Mouse (Mus musculus) lung, postnatal 0 days (tissue): ENCODE data around the gene Pawr. TPM values are rescaled to one million over a fixed set of nuclear protein-coding genes. Genes with fewer than 3 reads are reported as not detected.

Experiments used
- ATAC-seq: fragments of 200-750 bp; cut with Nextera tagmentation; 2 replicates; pipeline ENCODE4 v1.8.0; 2017; ENCODE audit warnings: moderate library complexity
- DNase-seq: peaks from one replicate; pipeline ENCODE4 v3.0.0-alpha.2; 2016; ENCODE audit warnings: low spot score
- H3K27ac ChIP-seq: fragments of 300-500 bp; sonication (generic); 2 replicates; pipeline ENCODE4 v1.5.1; 2014; ENCODE audit warnings: antibody characterized with exemption, mild to moderate bottlenecking, low read length, mixed read lengths
- H3K27me3 ChIP-seq: fragments of 300-500 bp; sonication (generic); replicated peaks from 2 replicates; pipeline ENCODE4 v1.6.1; 2014; ENCODE audit warnings: low read length, mixed read lengths; ENCODE audit not compliant: insufficient read depth
- H3K36me3 ChIP-seq: fragments of 300-500 bp; sonication (generic); 2 replicates; pipeline ENCODE4 v1.6.1; 2014; ENCODE audit warnings: low read length, mixed read lengths; ENCODE audit not compliant: insufficient read depth
- H3K4me1 ChIP-seq: fragments of 300-500 bp; sonication (generic); 2 replicates; pipeline ENCODE4 v1.6.1; 2014; ENCODE audit warnings: antibody characterized with exemption, low read depth, low read length, mixed read lengths; ENCODE audit not compliant: insufficient read depth
- H3K4me2 ChIP-seq: fragments of 300-500 bp; sonication (generic); replicated peaks from 2 replicates; pipeline ENCODE4 v1.6.1; 2014; ENCODE audit warnings: low read depth, mild to moderate bottlenecking, low read length, moderate library complexity, mixed read lengths
- H3K4me3 ChIP-seq: fragments of 300-500 bp; sonication (generic); 2 replicates; pipeline ENCODE4 v1.5.1; 2014; ENCODE audit warnings: low read depth, low read length
- H3K9ac ChIP-seq: fragments of 300-500 bp; sonication (generic); replicated peaks from 2 replicates; pipeline ENCODE4 v1.6.1; 2014; ENCODE audit warnings: low read depth, mild to moderate bottlenecking
- H3K9me3 ChIP-seq: fragments of 300-500 bp; sonication (generic); 2 replicates; pipeline ENCODE4 v1.6.1; 2016; ENCODE audit warnings: low read length, mixed read lengths
- CTCF ChIP-seq: IDR thresholded peaks from 2 replicates; pipeline ENCODE4 v1.5.1; 2016; ENCODE audit warnings: antibody characterized with exemption, mild to moderate bottlenecking
- EP300 ChIP-seq: IDR thresholded peaks from 2 replicates; pipeline ENCODE4 v1.6.1; 2016; ENCODE audit warnings: antibody characterized with exemption, mild to moderate bottlenecking, control low read depth
- WGBS: fragments of 180-500 bp; shearing (Covaris S2); extraction: QIAGEN DNeasy Blood & Tissue Kit; methylation state at CpG from one replicate; pipeline ENCODE4 v1.1.7; 2014; 5-methylcytosine and 5-hydroxymethylcytosine counted together
- polyA plus RNA-seq: library from polyadenylated mRNA; unstranded; fragments of >200 nt; fragmentation: Nextera tagmentation; extraction: Ambion mirVana; gene quantifications from 2 replicates; pipeline ENCODE4 v1.2.1, GENCODE M21; 2015

Pawr gene
- polyA plus RNA-seq, 1 experiment from 2014 or later = 15.3 TPM

DNA sequence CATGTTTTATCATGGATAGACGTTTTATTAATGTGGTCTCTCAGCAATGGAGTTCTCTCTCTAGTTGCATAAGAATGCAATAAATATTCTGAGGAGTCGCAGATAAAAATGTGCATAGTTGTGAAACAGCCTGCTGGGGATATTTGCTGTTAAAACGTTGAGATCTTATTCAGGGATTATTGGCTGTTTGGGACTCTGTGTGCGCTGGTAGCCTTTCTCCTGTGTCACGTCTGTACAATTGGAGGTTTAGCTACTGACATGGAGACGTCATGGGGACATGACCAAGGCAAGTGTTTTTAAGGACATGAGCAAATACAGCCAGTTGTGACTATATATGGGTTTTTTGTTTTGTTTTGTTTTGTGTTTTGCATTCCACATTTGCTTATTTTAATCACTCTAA lies 28.9 kb downstream of the Pawr start:
- DNase-seq = peak; percentile 29
- Histone ChIP-seq H3K4me1 (no peaks in the 10 kb centered on the region), H3K36me3 (0 out of 2 replicates have a peak, but pooled peaks cover 4% of the 10 kb centered on the region), H3K4me3 (no peak overlapping the region), H3K27ac (no peak overlapping the region), H3K27me3 (no peaks in the 10 kb centered on the region), H3K4me2 (no peak overlapping the region), H3K9ac (no peak overlapping the region), H3K9me3 (no peaks in the 10 kb centered on the region)
- no peak for TF ChIP-seq EP300
- no peak for TF ChIP-seq CTCF
- peak; percentile 27; the same call in 1 of the 2 replicates for ATAC-seq
- 30% methylated on average over 6 of the region's 6 CpGs for WGBS

DNA sequence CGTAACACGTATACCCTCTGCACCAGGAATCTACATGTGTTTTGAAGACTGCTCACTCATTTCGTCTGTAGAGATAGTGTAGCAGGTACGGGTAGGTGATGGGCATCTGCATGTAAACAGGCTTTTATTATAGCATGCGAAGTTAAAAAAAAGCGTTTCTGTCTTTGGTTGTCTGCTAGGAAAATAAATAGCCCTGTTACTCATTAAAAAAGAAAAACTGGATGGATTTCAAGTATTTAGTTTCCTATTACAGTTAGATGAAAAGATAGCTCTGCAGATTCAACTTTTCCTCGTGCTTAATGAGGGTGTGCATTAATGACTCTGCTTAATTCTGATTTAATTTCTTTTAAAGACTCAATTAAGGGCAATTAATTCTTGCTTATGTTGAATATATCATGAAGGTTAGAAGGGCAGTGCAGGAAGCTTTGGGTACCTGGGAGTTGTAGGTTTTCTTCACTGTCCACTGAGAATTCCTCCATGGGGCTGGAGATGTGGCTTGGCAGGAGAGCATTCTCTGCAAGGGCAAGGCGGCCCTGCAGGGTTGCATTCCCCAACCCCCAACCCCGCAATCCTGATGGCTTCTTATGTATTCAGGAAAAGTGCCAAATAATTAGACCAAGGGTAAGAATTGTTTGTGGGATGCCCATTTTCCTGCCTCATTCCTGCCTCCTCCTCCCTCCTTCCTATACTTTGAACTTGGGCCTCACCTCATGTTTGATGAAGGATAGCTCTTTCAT lies 29.7 kb downstream of the Pawr start:
- ATAC-seq (no peak), DNase-seq (no peak)
- Histone ChIP-seq H3K27me3 (no peaks in the 10 kb centered on the region), H3K4me3 (no peak overlapping the region), H3K4me2 (no peak overlapping the region), H3K9ac (no peak overlapping the region), H3K9me3 (no peaks in the 10 kb centered on the region), H3K4me1 (no peaks in the 10 kb centered on the region), H3K27ac (no peak overlapping the region), H3K36me3 (0 out of 2 replicates have a peak, but pooled peaks cover 4% of the 10 kb centered on the region)
- WGBS = 40% methylated on average over 9 of the region's 9 CpGs
- no peak for TF ChIP-seq EP300
- no peak for TF ChIP-seq CTCF

DNA sequence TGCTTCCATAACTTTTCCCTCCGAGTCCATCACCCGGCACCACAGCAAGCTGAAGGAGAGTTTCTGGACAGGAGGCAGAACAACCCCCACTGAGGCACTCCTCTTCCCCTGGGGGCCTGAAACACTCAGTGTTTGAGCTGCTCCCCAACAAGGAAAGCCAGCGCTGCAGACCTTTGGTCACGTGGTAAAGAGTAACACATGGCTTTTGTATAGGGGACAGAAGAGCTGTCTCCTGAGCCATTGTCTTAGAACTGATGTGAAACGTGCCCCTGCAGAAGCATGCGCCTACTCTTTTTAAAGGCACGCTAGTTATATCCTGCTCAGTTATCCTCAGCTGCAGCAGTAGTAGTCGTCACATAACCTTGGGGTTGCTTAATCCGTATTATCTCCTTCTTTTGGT lies 32.0 kb downstream of the Pawr start:
- no peak overlapping the region for H3K4me2 ChIP-seq
- no peak for DNase-seq
- no peak for TF ChIP-seq EP300
- no peak for TF ChIP-seq CTCF
- no peak for ATAC-seq
- H3K4me1 ChIP-seq = no peaks in the 10 kb centered on the region
- WGBS = 70% methylated on average over 9 of the region's 9 CpGs
- H3K27me3 ChIP-seq = no peaks in the 10 kb centered on the region
- no peak overlapping the region for H3K27ac ChIP-seq
- H3K4me3 ChIP-seq = no peak overlapping the region
- H3K36me3 ChIP-seq = 0 out of 2 replicates have a peak, but pooled peaks cover under 1% of the 10 kb centered on the region
- H3K9ac ChIP-seq = no peak overlapping the region
- no peaks in the 10 kb centered on the region for H3K9me3 ChIP-seq

DNA sequence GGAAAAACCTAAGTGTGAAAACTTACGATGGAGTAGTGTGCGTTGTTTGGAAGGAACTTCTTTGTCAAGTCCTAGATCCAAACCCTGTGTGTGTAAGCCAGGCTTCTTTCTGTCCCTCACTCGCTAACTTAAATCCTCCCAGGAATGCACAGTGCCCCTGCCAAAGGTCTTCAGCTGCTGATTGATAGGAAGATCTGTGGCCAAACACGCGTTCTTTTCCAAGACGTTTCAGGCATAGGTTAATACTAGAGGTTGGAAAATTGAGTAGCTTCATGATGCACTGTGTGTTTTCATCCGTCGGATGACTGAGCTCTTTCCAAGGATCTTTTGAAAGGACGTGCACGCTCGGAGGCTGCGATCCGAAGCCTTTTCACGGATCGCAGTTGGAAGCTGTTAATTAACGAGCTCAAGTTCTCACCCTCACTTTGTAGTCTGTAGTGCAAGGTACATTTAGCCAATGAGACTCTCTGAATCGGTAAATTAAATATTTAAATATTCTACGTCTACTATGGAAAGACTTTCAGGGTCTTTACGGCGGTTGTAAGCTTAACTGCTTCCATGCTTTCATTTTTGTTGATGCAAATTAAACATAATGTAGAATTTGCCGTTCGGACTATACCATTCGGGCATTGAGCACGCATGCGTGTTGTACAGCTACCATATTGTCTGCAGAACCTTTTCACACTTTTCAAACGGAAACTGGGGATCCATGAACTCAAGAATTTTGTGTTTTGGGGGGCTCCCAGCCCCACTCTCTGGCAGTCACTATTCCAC lies 33.2 kb downstream of the Pawr start:
- Histone ChIP-seq H3K4me1 (no peaks in the 10 kb centered on the region), H3K4me3 (no peak overlapping the region), H3K27me3 (no peaks in the 10 kb centered on the region), H3K9ac (no peak overlapping the region), H3K9me3 (no peaks in the 10 kb centered on the region), H3K36me3 (no peaks in the 10 kb centered on the region), H3K4me2 (no peak overlapping the region), H3K27ac (no peak overlapping the region)
- ATAC-seq (no peak), DNase-seq (no peak)
- 93% methylated on average over 26 of the region's 26 CpGs for WGBS
- TF ChIP-seq CTCF = no peak
- no peak for TF ChIP-seq EP300

DNA sequence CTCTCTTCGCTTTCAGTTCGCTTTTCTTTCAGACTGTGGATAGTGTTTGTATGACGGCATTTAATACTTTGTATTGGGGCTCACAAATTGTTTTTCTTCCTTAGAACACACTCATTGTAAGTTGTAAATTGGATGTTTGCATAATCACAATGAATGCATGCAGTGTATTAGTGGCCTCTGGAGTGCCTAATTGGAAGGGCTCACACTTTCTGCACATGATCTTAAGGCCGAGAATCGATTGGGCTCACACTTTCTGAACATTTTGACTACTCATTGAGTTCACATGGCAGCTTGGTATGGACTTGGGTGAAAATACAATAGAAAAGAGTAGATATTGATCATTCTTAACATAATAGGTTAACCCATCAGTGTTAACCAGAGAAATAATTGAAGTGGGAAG lies 34.3 kb downstream of the Pawr start:
- no peak overlapping the region for H3K4me3 ChIP-seq
- TF ChIP-seq EP300 = no peak
- TF ChIP-seq CTCF = no peak

DNA sequence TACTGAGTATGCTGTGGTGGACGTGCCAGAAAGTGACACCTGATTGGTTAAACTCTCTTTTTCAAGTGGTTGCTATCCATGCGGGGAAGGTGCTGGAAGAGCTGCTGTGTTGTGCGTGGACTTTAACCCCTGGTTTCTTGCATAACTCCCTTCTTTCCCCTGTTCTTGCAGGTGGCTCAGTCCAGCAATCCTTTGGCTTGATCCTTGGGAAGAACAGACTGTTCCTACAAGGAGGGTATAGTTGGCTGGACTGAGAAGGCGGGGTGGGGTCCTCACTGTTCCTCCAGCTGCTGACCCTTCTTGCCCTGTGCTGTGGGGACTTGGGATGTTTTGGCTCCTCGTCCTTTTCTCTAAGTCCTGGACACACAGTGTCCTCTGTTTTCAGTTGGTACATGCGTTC lies 36.4 kb downstream of the Pawr start:
- Histone ChIP-seq H3K9ac (no peak overlapping the region), H3K27ac (no peak overlapping the region), H3K27me3 (no peaks in the 10 kb centered on the region), H3K4me3 (no peak overlapping the region), H3K4me2 (no peak overlapping the region), H3K4me1 (no peaks in the 10 kb centered on the region), H3K36me3 (no peaks in the 10 kb centered on the region), H3K9me3 (no peaks in the 10 kb centered on the region)
- TF ChIP-seq CTCF = no peak
- no peak for TF ChIP-seq EP300
- DNase-seq (no peak), ATAC-seq (no peak)
- WGBS = 71% methylated on average over 6 of the region's 6 CpGs

More for the DNA sequence above, 34.3 kb downstream of the Pawr start:
- Histone ChIP-seq H3K9me3 (no peaks in the 10 kb centered on the region), H3K4me1 (no peaks in the 10 kb centered on the region), H3K27ac (no peak overlapping the region), H3K36me3 (no peaks in the 10 kb centered on the region), H3K9ac (no peak overlapping the region), H3K4me2 (no peak overlapping the region), H3K27me3 (no peaks in the 10 kb centered on the region)
- ATAC-seq (no peak), DNase-seq (no peak)
- WGBS = 98% methylated on average over 5 of the region's 5 CpGs
